Mouse (Mus musculus) T-helper 1 cell (primary cell): ENCODE results near the gene Zc3h12d.

Experiments used
- in situ Hi-C: fragments of 300-600 bp; cut with MboI, MseI; formaldehyde crosslinking; loops from one replicate; pipeline ENCODE4 v1.15.1; 2025; ENCODE audit warnings: high pct_unique_total_duplicates

The Zc3h12d gene

DNA sequence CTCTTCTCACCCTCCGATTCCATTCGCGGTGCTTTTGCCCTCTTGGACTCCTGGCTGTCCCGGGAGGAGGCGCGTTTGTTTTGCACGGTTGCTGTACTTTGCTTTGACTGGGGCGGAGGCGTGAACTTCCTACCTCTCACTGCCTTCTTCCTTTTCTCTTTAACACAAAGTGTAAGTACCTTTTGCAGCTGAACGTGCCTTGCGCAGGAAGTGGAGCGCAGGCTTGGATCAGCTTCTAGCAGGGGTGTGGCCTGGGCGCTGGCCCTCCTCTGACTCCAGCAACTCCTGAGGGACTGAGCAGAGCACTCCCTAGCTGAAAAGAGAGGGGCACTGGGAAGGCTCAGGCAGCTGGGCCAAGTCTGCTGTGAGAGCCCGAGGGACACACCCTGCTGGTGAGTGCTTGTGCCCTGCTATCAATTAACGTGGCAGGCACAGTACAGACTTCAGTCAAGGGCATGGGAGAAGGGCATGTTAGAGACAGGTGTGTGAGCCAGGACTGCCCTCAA, at the start of gene Zc3h12d:
Gene Zc3h12d, plus strand, starts transcription at position 300 of the 506 bp plus-strand sequence.
- in situ Hi-C loops, result loop anchor here (25.0 kb wide), 1 partner anchor 680 kb away; the partner anchor contains the start of gene Ust

DNA sequence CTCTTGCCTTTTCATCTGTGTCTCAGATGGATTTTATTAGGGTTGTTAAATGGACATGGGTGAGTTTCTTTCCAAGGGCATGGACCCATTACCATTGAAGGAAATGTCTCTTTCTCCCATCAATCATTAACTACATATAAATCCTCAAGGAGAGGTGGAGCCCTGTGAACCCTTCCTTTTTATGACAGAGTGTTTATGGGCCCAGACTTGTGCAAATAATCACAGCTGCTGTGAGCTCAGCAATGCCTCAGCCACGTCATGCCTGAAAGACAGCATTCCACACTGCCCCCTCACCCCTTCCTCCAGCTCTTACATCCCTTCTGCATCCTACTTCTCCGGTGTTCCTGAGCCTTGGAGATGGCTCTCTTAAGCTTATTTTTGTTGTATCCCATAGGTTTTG, 45.0 kb upstream of the Zc3h12d start:
- in situ Hi-C loops, result loop anchor here (10.0 to 25.0 kb wide), 2 partner anchors 293 to 1975 kb away; partner anchors contain the start of genes Fbxo5 and Mtrf1l

DNA sequence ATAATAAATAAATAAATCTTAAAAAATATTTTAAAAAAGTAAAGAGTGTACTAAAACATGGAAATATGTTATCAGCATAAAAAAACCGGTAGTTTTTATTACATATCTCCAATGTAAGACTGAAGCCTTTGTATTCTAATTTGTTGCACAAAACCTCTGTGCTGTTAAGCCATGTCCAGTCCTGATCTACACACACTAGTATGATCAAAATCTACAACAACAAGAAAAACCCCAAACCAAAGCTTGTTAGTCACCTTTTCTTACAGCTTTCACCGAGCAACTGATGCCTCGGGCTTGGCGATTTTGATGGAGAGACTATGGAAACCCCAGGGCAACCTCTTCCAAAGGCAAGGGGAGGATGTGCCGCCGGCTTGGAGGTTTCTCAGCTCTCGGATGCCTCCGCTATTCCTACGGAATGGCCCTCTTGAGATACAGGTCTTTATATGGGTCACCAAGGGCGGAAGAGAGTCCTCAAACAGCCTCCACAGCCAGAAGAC, 40.0 kb upstream of the Zc3h12d start:
- in situ Hi-C loops, result loop anchor here (10.0 to 25.0 kb wide), 2 partner anchors 152 to 1980 kb away; partner anchors contain the start of genes Fbxo5 and Mtrf1l

DNA sequence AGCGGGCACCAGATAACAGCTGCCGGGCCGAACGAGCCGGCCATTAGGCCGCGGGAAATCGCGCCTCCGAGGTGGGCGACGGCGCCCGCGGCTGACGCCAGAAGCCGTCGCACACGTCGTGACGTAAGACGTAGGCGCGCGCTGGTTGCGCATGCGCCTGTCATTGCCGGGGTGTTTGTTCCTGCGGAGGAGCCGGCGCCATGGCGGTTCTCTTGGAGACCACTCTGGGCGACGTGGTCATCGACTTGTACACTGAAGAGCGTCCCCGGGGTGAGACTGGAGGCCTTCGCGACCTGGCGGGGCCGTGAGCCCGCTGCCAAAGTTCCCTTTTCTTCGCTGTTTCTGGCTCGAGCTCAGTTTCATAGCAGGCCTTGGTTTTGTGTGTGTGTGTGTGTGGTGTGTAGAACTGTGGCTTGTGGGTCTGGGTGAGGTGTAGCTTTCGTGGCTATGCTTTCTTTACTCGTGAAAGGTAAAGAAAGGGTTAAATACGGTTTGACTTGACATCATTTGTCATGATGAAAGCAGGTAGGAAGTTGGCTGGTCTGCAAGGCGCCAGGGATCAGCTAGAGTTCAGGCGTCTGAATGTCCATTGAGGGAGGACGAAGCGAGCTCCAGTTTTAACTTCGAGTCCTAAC, 39.4 kb upstream of the Zc3h12d start, which contains the start of the genes Ginm1 and Ppil4:
Gene Ginm1, minus strand, starts transcription at position 74 of the 635 bp plus-strand sequence.
Gene Ppil4, plus strand, starts transcription at position 141 of the 635 bp plus-strand sequence.
- in situ Hi-C loops, result loop anchor here (10.0 to 25.0 kb wide), 2 partner anchors 152 to 1981 kb away; partner anchors contain the start of genes Fbxo5 and Mtrf1l

DNA sequence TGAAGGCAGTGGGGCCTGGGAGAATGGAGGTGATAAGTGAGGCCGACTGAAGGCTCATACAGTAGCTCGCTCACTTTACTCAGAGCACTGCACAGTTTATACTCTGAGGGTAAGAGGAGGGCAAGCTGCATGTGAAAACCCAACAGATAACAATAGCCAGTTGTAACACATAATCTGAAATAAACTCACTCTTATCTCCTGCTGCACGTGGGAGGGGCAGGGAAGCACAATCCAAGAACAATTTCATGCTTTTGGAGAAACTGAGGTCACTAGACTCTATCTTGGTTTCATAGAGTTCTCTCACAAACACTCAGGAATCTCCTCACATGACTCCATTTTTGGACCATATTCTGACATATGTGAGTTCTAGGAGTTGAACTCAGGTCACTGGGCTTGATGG, 31.0 kb upstream of the Zc3h12d start:
- in situ Hi-C loops, result no loop called here

DNA sequence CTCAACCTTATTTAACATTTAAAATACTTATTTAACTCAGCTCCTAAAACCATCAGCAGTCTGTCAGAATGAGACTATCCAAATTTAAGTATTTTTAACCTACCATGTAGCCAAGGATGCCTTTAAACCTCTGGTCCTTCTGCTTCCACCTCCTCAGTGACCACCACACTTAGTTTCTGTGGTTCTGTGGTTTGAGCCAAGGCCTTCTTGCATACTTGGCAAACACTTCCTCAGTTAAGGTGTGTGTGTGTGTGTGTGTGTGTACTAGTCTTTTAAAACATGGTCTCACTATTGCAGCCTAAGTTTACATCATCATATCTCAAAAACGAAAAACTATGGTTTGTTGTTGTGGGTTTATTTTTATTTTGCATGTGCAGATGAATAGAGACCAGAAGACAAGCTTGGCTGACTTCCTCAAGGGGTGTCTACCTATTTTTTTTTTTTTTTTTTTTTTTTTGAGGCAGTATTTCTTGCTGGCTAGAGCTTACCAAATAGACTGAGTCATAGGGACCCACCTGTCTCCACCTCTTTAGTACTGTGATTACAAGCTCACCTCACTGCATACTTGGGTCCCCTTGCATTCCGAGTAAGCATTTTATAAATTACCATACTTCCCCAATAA, 29.6 kb upstream of the Zc3h12d start:
- in situ Hi-C loops, result no loop called here

DNA sequence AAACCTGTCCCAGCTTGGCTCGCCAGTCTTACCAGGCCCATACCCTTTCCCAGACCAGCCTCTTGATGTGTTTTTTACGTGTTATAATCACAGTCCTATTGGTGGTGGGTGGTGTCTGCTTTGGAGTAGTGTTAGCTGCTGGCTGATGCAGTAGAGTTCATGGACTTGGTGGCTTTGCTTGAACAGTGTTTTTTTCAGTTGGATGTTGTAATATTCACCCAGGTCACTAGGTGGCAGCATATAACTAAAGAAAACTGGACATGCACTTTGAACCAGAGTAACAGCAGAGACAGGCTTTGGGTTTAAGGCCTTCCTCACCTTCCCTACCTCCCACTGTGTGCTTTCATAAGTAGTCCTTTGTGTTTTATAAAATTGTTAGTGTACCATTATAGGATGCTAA, 22.3 kb upstream of the Zc3h12d start:
- in situ Hi-C loops, result loop anchor here (5.0 kb wide), 3 partner anchors 37 to 427 kb away; no protein-coding TSS in a partner anchor

DNA sequence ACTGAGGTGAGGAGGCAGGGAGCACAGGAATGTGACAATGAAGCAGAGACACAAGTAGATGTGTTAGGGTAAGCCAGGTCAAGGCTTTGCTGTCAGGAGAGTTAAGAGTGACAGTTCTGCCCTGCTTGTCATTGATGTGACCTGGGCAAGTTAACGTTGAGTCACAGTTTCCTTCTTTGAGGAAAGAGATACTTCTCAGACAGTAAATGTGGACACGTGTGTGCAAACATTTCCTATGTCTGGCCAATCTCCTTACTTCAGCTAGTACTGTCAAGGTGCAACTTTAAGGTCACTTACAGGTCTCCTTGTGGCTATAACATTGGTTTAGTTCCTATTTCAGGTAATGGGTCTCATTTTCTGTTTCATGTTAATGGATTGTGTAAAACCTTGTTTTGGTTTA, 15.8 kb upstream of the Zc3h12d start:
- in situ Hi-C loops, result no loop called here

DNA sequence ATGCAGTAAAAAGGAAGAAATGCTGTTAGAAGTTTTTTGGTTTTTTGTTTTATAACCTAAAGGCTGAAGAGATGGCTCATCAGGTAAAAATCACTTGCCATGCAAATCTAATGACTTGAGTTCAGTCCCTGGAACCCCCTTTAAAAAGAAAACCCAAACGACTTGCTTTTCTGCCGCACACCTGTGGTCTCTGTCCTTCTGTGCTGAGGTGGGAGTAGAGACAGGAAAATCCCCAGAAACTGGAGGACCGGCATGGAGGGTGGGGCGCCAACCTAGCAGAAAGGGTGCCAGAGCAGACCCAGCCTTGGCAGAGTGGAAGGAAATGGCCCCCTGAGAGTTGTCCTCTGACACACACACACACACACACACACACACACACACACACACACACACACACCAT, 13.6 kb upstream of the Zc3h12d start:
- in situ Hi-C loops, result no loop called here

DNA sequence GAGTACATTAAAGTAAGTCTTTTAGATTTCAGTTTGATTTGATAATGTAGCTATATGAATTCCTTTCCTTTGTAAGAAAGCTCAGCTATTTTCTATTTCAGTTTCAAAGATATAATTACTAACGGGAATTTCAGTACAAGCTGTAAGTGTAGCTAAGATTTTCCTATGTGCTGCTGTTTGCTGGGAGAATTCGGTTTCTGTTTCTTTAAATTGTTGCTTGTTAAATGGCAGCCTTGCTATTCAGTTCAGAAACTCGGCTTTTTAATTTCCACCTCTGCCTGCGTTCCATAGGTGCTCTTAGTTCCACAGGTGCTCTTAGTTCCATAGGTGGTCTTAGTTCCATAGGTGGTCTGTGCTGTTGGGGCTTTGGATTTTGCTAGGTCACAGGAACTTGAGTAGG, 13.1 kb upstream of the Zc3h12d start:
- in situ Hi-C loops, result no loop called here

DNA sequence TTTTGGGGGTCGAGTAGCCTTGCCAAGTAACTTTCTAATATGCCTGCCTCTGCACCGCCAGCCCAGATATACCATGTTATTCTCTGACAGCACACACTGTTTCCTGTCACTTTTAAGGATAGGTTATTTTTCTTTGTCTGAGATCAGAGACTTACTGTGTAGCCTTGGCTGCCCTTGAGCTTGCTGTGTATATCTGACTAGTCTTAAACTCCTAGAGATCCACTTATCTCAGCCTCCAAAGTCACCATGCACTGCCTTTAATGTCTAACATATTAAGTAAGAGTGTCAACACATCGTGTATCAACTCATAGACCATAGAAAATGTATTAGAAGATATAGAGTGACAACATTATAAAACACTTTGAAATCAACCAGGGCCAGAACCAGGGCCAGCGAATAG, 12.7 kb upstream of the Zc3h12d start:
- in situ Hi-C loops, result loop anchor here (10.0 kb wide), 1 partner anchor 835 kb away; no protein-coding TSS in a partner anchor

DNA sequence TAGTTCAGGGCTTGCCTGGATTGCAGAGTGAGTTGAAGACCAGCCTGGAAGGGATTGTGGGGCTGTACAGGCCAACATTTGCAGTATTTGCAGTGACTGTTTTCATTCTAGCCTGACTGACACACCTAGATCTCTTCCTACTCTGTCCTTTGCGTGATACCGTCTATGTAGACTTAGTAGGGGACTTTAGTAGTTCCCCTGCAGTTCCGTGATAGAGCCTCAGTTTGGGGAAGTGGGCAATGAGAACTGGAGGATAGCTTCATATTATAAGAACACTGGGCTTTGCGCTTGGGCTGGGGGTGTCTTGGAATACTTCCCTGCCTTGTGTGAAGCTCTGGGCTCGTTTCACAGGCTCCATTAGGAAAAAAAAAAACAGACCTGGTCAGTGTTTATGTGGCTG, 12.1 kb upstream of the Zc3h12d start:
- in situ Hi-C loops, result loop anchor here (10.0 kb wide), 1 partner anchor 835 kb away; no protein-coding TSS in a partner anchor

DNA sequence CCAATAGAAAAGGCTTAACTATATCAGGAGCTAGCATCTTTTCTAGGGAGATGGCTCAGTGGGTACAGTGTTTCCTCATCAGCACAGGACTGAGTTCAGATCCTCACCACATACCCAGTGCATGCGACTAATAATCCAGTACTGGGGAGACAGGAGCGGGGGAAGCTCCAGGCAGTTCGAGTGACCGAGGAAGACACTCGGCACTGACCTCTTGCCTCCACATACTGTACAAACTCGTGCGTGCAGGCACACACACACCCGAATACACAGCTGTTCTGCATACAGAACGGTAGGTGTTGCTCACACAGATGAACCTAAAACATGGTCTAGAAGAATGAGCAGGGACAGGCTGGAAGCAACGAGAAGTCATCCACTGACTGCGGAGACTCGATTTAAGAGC, 10.3 kb upstream of the Zc3h12d start:
- in situ Hi-C loops, result loop anchor here (10.0 kb wide), 1 partner anchor 837 kb away; no protein-coding TSS in a partner anchor

DNA sequence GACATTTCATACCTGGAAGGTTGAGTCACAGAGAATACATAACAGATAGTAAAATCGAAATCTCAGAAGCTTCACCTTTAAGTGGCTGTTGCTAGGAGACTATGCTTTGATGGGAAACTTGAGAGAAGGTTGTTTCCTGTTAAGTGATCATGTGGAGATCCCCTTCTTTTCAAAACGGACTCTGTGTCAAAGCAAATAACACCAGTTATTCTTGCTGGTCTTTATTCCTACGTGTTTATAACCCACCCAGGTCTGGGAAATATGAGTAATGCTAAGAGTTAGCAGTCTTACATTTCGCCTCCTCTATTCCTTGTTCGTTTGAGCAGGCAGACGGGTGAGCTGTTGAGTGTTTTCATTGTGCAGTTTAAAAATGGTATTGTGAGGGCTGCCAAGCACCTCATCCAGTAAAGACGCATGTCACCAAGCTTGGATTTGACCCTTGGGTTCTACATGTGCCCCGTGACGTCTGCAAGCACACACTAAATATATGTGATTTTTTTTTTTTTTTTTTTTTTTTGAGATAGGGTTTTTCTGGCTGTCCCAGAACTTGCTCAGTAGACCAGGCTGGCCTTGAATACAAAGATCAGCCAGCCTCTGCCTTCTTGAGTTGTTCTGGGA, 7.5 kb upstream of the Zc3h12d start:
- in situ Hi-C loops, result loop anchor here (10.0 to 25.0 kb wide), 2 partner anchors 688 to 840 kb away; partner anchors contain the start of gene Ust

DNA sequence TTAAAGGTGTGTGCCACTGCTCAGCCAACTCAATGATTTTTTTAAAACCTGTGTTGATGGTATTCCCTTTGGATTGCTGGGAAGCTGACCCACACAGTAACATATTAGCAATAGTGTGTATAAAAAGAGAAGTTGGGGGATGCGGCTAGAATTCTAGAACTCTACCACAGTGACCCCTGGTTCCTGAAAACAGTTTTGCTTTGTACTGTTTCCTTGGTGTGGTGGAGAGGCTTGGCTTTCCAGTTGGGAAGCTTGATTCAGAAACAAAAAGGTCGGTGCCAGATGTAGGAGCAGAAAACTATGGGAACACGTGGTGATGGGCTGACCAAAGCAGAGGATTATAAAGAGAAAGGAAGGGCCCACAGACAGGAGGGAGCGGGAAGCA, 7.0 kb upstream of the Zc3h12d start:
- in situ Hi-C loops, result loop anchor here (10.0 to 25.0 kb wide), 2 partner anchors 687 to 840 kb away; partner anchors contain the start of gene Ust

DNA sequence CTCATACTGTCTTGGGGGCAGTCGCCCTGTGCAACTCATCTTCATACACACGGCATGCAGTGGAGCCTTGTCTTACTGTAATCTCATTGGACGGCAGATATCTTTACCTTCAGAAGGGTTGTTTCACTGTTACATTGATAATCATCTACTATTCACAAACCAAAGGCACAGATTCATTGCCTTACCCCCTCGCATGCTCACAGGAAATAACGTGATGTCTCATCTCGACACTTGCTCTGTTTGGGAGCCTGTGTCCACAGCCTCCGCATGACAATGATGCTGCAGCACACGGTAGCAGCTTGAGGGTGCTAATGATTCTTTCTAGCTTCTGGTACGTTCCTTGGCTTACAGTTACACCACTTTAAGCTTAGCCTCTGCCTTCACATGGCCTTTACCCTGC, 6.2 kb upstream of the Zc3h12d start:
- in situ Hi-C loops, result loop anchor here (10.0 to 25.0 kb wide), 2 partner anchors 686 to 841 kb away; partner anchors contain the start of gene Ust

DNA sequence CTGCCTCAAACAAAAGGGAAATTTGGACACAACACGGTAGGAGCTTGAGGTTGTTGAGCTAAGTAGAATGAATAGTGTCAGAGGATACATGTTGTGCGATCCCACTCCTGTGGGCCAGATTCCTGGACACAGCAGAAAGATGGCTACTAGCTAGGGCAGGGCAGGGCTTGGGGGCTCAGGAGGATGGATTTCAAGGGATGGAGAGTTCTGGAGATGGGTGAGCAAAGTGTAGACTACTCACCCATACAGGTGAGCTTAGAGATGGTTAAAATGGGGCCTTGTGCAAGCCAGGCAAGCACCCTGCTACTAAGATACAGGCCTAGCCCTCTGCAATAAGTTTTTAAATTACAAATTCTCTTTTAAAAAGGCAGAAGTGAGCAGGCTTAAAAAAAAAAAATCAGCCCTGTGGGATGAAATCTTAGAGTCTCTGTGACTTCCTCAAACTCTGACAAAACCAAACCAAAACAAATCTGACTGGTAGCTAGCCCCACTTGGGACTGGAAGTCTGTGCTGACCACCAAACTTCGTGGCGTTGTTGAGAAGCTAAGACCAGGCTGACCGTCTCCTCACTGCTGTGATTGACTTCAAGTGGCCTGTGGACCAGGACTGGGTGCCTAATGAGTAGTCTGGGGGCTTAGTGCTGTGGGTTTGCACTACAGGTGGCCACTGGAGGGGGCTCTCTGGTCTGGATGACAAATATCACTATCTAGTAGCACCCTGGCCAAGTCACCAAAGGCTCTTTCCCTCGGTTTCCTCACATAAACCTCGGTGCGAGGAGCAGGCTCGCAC, 1.3 kb downstream of the Zc3h12d start:
- in situ Hi-C loops, result loop anchor here (25.0 kb wide), 1 partner anchor 679 kb away; the partner anchor contains the start of gene Ust

DNA sequence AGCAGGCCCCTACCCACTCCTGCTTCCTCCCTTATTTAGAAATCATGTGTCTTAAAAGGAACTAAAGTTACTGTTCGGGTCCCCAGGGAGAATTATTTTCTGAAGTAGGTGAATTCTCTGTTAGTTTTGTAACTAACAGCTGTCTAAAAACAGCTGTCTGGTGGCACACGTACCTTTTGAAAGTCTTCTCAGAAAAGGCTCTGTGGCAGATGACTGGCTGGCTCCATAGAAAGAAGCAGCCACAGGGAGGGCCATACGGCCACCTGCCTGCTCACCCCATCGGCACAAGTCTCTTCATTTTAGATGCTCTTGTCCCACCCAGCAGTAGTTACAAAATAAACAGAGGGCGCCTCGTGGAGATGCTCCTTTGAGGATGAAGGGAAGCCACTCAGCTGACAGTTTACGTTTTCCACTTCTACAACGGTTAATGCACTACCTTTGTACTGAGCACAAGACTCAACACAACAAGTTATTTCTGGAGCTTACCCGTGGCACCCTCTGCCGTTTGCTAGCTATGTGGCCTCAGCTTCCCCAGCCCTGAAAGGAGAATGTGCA, 2.5 kb downstream of the Zc3h12d start:
- in situ Hi-C loops, result loop anchor here (25.0 kb wide), 1 partner anchor 678 kb away; the partner anchor contains the start of gene Ust

DNA sequence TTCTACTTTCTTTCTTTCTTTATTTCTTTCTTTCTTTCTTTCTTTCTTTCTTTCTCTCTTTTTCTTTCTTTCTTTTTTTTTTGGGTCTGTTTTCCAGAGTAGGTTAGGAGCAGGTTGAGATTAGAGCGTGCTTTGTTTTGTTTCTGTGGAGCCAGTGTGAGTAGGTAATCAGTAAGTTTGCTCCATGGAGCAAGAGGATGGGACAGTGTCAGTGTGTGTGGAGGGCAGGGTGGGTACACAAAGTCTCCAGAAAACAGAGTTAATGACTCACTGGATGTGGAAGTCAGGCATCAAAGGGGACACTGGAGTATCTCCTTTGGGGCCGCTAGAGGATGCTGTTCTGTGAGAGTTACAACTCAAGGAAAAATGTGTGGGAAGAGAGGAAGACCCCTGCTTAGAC, 4.6 kb downstream of the Zc3h12d start:
- in situ Hi-C loops, result loop anchor here (25.0 kb wide), 1 partner anchor 675 kb away; the partner anchor contains the start of gene Ust

DNA sequence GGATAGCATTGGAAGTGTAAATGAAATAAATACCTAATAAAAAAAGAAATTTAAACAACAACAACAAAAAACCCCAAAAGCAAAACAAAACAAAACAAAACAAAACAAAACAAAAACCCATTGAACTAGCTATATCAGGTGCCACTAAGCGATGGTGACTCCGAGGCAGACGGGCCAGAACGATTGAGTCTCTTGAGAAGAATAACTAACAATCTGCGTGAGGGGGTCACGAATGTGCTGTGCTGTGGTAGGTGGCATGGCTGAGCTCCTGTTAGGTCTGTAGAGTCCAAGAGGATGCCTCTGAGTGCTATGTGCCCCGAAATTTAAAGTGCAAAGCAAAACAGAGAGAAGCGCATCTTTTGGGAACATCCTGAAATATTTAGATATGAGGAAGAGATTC, 5.2 kb downstream of the Zc3h12d start:
- in situ Hi-C loops, result loop anchor here (25.0 kb wide), 1 partner anchor 675 kb away; the partner anchor contains the start of gene Ust
